Mouse (Mus musculus) brain, embryonic 14.5 days (tissue): ENCODE measurements around the gene Pip5kl1. TPM values are rescaled to one million over a fixed set of nuclear protein-coding genes. Genes with fewer than 3 reads are reported as not detected.

ENCODE experiments used
- DNase-seq: peaks from one replicate; pipeline ENCODE4 v3.0.0-alpha.2; 2011; ENCODE audit warnings: low read depth
- CTCF ChIP-seq: fragments of 200-500 bp; IDR thresholded peaks from 2 replicates; pipeline ENCODE4 v1.5.1; 2012; ENCODE audit warnings: inconsistent platforms, mild to moderate bottlenecking, moderate library complexity, borderline replicate concordance; ENCODE audit not compliant: insufficient read depth, insufficient read length; ENCODE audit errors: extremely low read depth
- POLR2A ChIP-seq: fragments of 200-500 bp; IDR thresholded peaks from 2 replicates; pipeline ENCODE4 v1.6.1; 2012; ENCODE audit warnings: mild to moderate bottlenecking, inconsistent platforms, borderline replicate concordance; ENCODE audit not compliant: poor library complexity, insufficient read depth, insufficient read length, severe bottlenecking; ENCODE audit errors: extremely low read depth
- polyA plus RNA-seq: library from polyadenylated mRNA; depleted of rRNA; stranded (reverse); fragments of >200 nt; gene quantifications from 2 replicates; pipeline ENCODE4 v1.2.3, GENCODE M21; 2012

Pip5kl1 gene
- polyA plus RNA-seq, 1 experiment, result 13.2 TPM

- no peak for TF ChIP-seq CTCF
- no peak for TF ChIP-seq POLR2A
- peak; percentile 89 for DNase-seq
These were observed 1.1 kb downstream of the Pip5kl1 start, which contains the start of gene 9430097D07Rik for GRCm38 (mm10) chr2:32575586-32576160. Gene 9430097D07Rik, minus strand, starts transcription at chr2:32575684.

GRCm38 (mm10) chr2:32576532-32576931, 1.9 kb downstream of the Pip5kl1 start:
- TF ChIP-seq CTCF, result no peak
- TF ChIP-seq POLR2A, result no peak
- no peak for DNase-seq

DNA sequence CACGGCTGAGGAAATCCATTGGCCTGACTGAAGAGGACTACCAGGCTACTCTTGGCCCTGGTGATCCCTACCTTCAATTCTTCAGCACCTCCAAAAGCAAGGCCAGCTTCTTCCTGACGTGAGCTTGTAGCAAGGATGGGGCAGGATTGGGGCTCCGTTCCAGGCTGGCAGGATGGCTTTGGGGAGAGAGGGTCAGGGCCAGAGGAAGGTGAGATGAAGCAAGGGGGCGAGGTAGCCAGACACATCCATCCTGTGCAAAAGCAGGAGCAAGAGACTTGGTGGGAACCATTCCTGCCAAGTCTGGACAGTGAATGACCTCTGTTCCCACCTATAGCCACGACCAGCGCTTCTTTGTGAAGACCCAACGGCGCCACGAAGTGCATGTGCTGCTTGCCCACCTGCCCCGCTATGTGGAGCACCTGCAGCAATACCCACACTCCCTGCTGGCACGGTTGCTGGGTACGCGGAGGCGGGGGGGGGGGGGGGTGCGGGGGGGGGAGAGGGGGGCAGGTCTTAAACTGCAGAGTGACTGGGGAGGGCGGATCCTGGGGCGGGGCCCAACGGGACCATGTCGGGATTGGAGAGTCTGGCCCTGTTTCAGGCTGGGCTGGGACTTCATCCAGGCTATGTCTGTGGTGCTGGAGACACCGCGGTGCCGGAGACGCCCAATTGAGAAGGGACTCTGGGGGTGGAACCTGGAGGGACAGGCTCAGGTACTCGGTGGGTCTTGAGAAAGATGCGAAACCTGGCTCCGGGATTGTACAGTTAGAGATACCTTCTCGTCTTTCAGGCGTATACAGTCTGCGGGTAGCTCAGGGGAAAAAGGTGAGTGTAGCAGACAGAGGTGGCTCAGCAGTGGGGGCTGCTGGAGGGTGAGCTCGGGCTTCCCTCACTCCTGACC, 3.8 kb downstream of the Pip5kl1 start:
- no peak for DNase-seq
- no peak for TF ChIP-seq POLR2A
- no peak for TF ChIP-seq CTCF

DNA sequence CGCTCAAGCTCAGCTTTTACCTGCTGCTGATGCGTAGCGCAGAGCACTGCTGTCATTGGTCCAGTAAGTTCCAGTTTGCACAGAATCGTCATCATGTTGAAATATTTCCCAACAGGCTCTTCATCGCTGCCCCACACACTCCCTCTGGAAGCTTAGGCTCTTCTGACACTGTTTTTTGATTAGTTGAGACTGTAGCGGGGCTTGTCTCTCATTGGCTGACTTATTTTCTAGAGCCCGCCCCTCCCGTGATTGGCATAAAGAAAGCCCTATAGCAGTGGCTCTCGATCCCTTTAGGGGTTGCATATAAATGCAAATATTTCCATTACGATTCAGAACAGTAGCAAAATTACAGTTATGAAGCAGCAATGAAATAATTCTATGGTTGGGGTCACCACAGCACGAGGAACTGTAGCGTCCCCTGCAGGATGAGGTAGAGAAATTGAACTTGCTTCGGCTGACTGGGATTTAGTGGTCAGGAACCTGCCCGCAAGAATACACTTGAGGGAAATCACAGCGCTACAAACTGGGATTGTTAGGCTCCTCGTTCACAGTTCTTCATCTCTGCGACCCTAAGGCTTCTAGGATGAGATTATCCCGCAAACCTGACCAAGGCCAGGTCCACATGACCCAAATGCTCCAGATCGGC, 7.0 kb downstream of the Pip5kl1 start:
- no peak for TF ChIP-seq CTCF
- TF ChIP-seq POLR2A, result no peak
- peak; percentile 90 for DNase-seq

DNA sequence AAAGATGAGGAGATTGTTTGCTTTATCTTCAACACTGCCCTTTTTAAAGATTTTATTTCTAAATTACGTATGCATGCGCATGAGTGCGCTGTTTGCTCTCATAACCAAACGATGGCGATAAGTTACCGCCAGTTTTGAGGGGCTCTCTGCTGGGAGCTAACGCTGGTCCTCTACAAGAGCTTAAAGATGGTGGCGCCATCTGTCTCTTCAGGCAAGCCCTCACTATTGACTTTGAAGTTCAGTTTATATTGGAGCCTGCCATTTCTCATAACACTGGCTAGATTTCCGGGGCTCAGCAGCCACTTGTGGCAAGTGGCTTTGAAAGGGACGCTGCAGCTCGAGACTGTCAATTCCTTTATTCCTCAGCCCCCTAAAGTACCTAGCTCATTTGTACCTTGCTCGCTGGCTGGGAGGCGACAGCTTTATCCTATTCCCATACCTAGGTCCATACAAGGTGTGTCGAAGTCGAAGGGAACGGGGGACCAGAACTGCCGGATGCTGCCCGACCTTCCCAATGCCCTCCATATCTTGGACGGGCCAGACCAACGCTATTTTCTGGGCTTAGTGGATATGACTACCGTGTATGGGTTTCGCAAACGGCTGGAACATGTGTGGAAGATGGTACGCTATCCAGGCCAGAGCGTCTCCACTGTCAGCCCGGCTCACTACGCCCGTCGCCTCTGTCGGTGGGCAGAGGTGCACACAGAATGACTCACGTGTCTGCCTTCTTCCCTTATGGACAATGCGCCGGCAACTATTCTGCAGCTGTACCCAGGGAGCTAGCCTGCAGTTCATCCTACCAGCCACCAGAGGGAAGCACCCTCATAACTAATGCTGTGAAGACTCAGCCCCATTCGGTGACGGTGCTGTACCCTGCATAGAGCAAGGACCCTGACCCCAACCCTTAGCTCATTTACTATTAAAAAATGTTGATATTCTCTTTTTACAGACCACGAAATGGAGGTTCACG, 8.5 kb downstream of the Pip5kl1 start:
- TF ChIP-seq CTCF, result peak; percentile 96
- peak; percentile 25; the same call in 1 of the 2 replicates for TF ChIP-seq POLR2A
- DNase-seq, result peak; percentile 89

GRCm38 (mm10) chr2:32585149-32585714, 10.6 kb downstream of the Pip5kl1 start:
- no peak for DNase-seq
- TF ChIP-seq POLR2A (no peak), CTCF (no peak)

GRCm38 (mm10) chr2:32586871-32587351, 12.3 kb downstream of the Pip5kl1 start, which contains the start of gene St6galnac4:
Gene St6galnac4, plus strand, starts transcription at chr2:32587095.
- TF ChIP-seq POLR2A, result peak; percentile 56; the same call in 1 of the 2 replicates
- 0 out of 2 replicates have a peak, but pooled peaks have one; percentile 26 for TF ChIP-seq CTCF
- peak; percentile 96 for DNase-seq

DNA sequence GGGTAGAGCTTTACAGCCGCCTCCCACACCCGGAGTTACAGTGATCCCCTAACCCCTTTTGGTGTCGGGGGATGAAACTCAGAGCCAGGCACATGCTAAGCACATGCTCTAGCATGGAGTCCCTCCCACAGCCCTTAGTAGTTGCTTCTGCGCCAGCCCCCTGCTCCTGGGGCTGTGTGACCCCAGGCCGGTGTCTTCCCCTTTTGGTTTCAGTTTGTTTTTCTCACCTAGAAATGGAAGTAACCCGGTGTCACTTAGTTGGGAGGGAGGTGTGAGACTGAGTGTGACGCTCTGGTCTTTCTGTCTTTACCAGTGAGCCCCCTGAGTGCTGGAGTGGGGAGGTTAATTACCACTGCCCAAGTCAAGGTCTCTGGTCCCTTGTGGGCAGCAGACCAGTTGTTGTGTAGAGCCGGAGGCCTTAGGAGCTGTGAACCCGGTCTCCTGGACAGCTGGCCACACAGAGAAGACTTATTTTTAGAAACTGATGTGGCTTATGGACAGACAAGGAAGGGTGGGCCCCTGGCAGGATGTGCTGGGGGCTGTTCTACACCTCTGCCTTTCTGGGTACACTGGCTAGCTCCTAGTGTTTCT, 13.2 kb downstream of the Pip5kl1 start:
- no peak for DNase-seq
- TF ChIP-seq POLR2A (no peak), CTCF (no peak)

DNA sequence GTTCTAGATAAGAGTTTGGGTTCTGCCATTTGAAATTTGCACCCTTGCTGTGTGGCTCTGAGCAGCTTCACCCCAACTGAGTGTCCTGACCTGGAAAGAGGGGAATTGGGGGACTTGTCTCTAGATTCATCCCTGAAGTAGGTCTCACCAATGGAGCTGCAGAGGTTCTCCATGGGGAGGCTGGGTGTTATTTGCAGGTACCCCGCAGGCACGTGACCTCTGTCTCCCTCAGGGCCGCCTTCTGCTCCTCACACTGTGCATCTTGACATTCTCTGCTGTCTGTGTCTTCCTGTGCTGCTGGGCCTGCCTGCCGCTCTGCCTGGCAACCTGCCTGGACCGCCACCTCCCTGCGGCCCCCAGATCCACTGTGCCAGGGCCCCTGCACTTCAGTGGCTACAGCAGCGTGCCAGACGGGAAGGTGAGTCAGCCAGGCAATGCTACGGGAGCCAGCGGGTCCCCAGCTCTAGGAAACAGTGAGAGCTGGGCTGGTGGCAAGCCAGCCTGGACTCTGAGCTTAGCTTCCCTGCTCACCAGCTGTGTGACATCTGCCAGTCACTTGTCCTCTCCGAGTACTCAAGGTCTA, 14.7 kb downstream of the Pip5kl1 start:
- TF ChIP-seq CTCF (no peak), POLR2A (no peak)
- peak; percentile 63 for DNase-seq

DNA sequence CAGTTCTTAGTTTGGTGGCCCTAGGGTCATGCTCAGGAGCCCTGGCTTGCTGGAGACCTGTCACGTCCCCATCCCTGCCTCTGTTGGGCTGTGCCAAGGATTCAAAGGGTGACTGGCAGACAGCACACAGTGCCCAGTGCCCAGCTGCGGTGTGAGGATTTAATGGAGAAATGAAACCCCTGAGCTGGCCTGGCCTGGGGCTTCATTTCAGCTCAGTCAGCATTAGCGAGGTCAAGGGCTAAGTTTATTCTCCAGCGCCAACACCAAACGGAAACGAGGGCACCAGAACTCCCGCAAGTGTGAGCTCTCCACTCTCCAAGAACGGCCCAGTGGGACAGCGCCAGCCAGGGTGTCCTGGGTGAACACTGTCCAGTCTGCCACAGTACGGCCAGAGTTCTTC, 15.6 kb downstream of the Pip5kl1 start:
- TF ChIP-seq POLR2A, result no peak
- TF ChIP-seq CTCF, result no peak
- DNase-seq, result no peak

GRCm38 (mm10) chr2:32591249-32591648, 16.7 kb downstream of the Pip5kl1 start:
- TF ChIP-seq CTCF (no peak), POLR2A (no peak)
- DNase-seq, result no peak
